Comparison of ENCODE assay signal across 8 mouse cellular contexts in genomic region chr5:114370371-114370776, GRCm38 (mm10). TPM values are rescaled to one million over a fixed set of nuclear protein-coding genes. Genes with fewer than 3 reads are reported as not detected.
DNase-seq lines count a peak whose midpoint lies in the region; ATAC-seq and TF ChIP-seq lines count a peak whose summit lies in the region.

No protein-coding gene starts in this region.

- H3K9me3 ChIP-seq in midbrain, embryonic 10.5 days (replicated peaks): no peaks in the 10 kb centered on the region
- H3K9me3 ChIP-seq in midbrain, embryonic 11.5 days (ENCODE audit: control insufficient read depth, low read length): no peaks in the 10 kb centered on the region
- no peaks in the 10 kb centered on the region for H3K9me3 ChIP-seq in intestine, embryonic 15.5 days
- H3K9me3 ChIP-seq in liver, embryonic 14.5 days (ENCODE audit: control insufficient read depth, low read length): no peaks in the 10 kb centered on the region

- no peak overlapping the region for H3K9ac ChIP-seq in midbrain, embryonic 11.5 days (ENCODE audit: low read length)
- H3K9ac ChIP-seq in intestine, embryonic 15.5 days: peak overlapping the region; percentile 44
- no peak overlapping the region for H3K9ac ChIP-seq in liver, embryonic 14.5 days (replicated peaks)

- DNase-seq in midbrain, embryonic 10.5 days (ENCODE audit: low spot score): peak; percentile 36
- no peak for DNase-seq in midbrain, embryonic 11.5 days (ENCODE audit: low spot score, missing footprints)
- peak; percentile 72 for DNase-seq in gastrocnemius, adult 2 months
- no peak for DNase-seq in liver, embryonic 14.5 days (ENCODE audit: low read depth in 3 of 3, low spot score in 3 of 3)
- DNase-seq in B cell, adult 2 months: no peak

- H3K27ac ChIP-seq in midbrain, embryonic 10.5 days (replicated peaks): 0 out of 2 replicates have a peak overlapping the region, but pooled peaks have one; percentile 18
- H3K27ac ChIP-seq in midbrain, embryonic 11.5 days (ENCODE audit: low read depth, low read length): no peak overlapping the region
- peak overlapping the region; percentile 82 for H3K27ac ChIP-seq in gastrocnemius, adult 2 months
- H3K27ac ChIP-seq in intestine, embryonic 15.5 days: peak overlapping the region; percentile 90
- no peak overlapping the region for H3K27ac ChIP-seq in liver, embryonic 14.5 days
- H3K27ac ChIP-seq in small intestine, adult 2 months (ENCODE audit: insufficient read depth, low read depth, low read length): peak overlapping the region; percentile 84

- peak; percentile 17; the same call in 1 of the 2 replicates for TF ChIP-seq CTCF in gastrocnemius, adult 2 months (IDR thresholded peaks at IDR 0.05)
- 0 out of 2 replicates have a peak, but pooled peaks have one; percentile 15 for TF ChIP-seq CTCF in liver, embryonic 14.5 days (IDR thresholded peaks at IDR 0.05; ENCODE audit: low read depth)
- no peak for TF ChIP-seq CTCF in small intestine, adult 2 months (IDR thresholded peaks at IDR 0.05; ENCODE audit: extremely low read depth, insufficient read length, insufficient replicate concordance, low read depth, low read length)

- TF ChIP-seq POLR2A in small intestine, adult 2 months (IDR thresholded peaks at IDR 0.05; ENCODE audit: low read depth, low read length): no peak

- ATAC-seq in midbrain, embryonic 11.5 days (ENCODE audit: low FRiP score): no peak
- ATAC-seq in intestine, embryonic 15.5 days: peak; percentile 12; the same call in 1 of the 2 replicates
- ATAC-seq in liver, embryonic 14.5 days (ENCODE audit: insufficient read depth): no peak
- no peak for ATAC-seq in megakaryocyte-erythroid progenitor cell, adult 5-6 weeks (replicated peaks; ENCODE audit: low FRiP score, low TSS enrichment, poor library complexity, severe bottlenecking)

- no peaks in the 10 kb centered on the region for H3K27me3 ChIP-seq in midbrain, embryonic 10.5 days (ENCODE audit: low read depth, poor library complexity, severe bottlenecking)
- H3K27me3 ChIP-seq in midbrain, embryonic 11.5 days (ENCODE audit: control insufficient read depth, insufficient read depth, low read length): no peaks in the 10 kb centered on the region
- no peaks in the 10 kb centered on the region for H3K27me3 ChIP-seq in intestine, embryonic 15.5 days (replicated peaks)
- no peaks in the 10 kb centered on the region for H3K27me3 ChIP-seq in liver, embryonic 14.5 days (ENCODE audit: control insufficient read depth, insufficient read depth, low read length)
- no peaks in the 10 kb centered on the region for H3K27me3 ChIP-seq in small intestine, adult 2 months (ENCODE audit: control insufficient read depth, insufficient read depth, low read length)

- H3K4me3 ChIP-seq in midbrain, embryonic 10.5 days: no peak overlapping the region
- no peak overlapping the region for H3K4me3 ChIP-seq in midbrain, embryonic 11.5 days (ENCODE audit: low read depth, low read length)
- peak overlapping the region; percentile 62 for H3K4me3 ChIP-seq in gastrocnemius, adult 2 months
- H3K4me3 ChIP-seq in intestine, embryonic 15.5 days (replicated peaks): 0 out of 2 replicates have a peak overlapping the region, but pooled peaks have one; percentile 11
- no peak overlapping the region for H3K4me3 ChIP-seq in liver, embryonic 14.5 days (ENCODE audit: insufficient read depth in 1 of 2, low read depth in 2 of 2, low read length in 2 of 2)
- H3K4me3 ChIP-seq in small intestine, adult 2 months (ENCODE audit: low read depth, low read length): no peak overlapping the region

- no peak overlapping the region for H3K4me2 ChIP-seq in midbrain, embryonic 11.5 days
- H3K4me2 ChIP-seq in intestine, embryonic 15.5 days (replicated peaks): peak overlapping the region; percentile 45
- H3K4me2 ChIP-seq in liver, embryonic 14.5 days (ENCODE audit: low read depth): no peak overlapping the region

- TF ChIP-seq EP300 in liver, embryonic 14.5 days (IDR thresholded peaks at IDR 0.05; ENCODE audit: low read depth): no peak

- peaks cover 43% of the 10 kb centered on the region for H3K4me1 ChIP-seq in midbrain, embryonic 10.5 days
- H3K4me1 ChIP-seq in midbrain, embryonic 11.5 days (ENCODE audit: control insufficient read depth, insufficient read depth, low read length): no peaks in the 10 kb centered on the region; the same call in 1 of the 2 replicates
- H3K4me1 ChIP-seq in intestine, embryonic 15.5 days (replicated peaks): peaks cover 79% of the 10 kb centered on the region
- H3K4me1 ChIP-seq in liver, embryonic 14.5 days (replicated peaks; ENCODE audit: control insufficient read depth in 2 of 2, insufficient read depth in 2 of 2, low read length in 1 of 2): peaks cover 37 to 40% of the 10 kb centered on the region in 2 experiments
- H3K4me1 ChIP-seq in small intestine, adult 2 months (ENCODE audit: control insufficient read depth, insufficient read depth, insufficient read length, low read length): peaks cover 57% of the 10 kb centered on the region

- intact Hi-C loops in gastrocnemius, adult 2 months (cut with DNase I): no loop called here

- WGBS in midbrain, embryonic 10.5 days: 78% methylated on average over 9 of the region's 9 CpGs
- WGBS in midbrain, embryonic 11.5 days: 75% methylated on average over 9 of the region's 9 CpGs
- 37% methylated on average over 9 of the region's 9 CpGs for WGBS in intestine, embryonic 15.5 days
- WGBS in liver, embryonic 14.5 days (ENCODE audit: insufficient replicate concordance): 58% methylated on average over 9 of the region's 9 CpGs
- WGBS in small intestine, adult 2 months: 68% methylated on average over 9 of the region's 9 CpGs

- H3K36me3 ChIP-seq in midbrain, embryonic 10.5 days: peaks cover 100% of the 10 kb centered on the region
- H3K36me3 ChIP-seq in midbrain, embryonic 11.5 days (ENCODE audit: control insufficient read depth, insufficient read depth, low read length): peaks cover 28% of the 10 kb centered on the region
- peaks cover 32% of the 10 kb centered on the region for H3K36me3 ChIP-seq in intestine, embryonic 15.5 days
- peaks cover 22% of the 10 kb centered on the region for H3K36me3 ChIP-seq in liver, embryonic 14.5 days (replicated peaks; ENCODE audit: control insufficient read depth, insufficient read depth, low read depth)
- peaks cover 67% of the 10 kb centered on the region for H3K36me3 ChIP-seq in small intestine, adult 2 months (ENCODE audit: control insufficient read depth, insufficient read depth, low read length)

RNA-seq across cellular contexts. Expression of gene Kctd10, which starts 9.9 kb away (rescaled TPM):
- 103 and 114 TPM in 2 replicates for polyA plus RNA-seq in midbrain, embryonic 10.5 days (2016; fragmentation: Nextera tagmentation; extraction: Ambion mirVana)
- polyA plus RNA-seq in midbrain, embryonic 11.5 days (2014; fragmentation: Nextera tagmentation; extraction: Ambion mirVana): 104 and 112 TPM in 2 replicates
- total RNA-seq in gastrocnemius, adult 2 months (2021): 10 to 100 TPM; 16.8 to 21.1 TPM
- polyA plus RNA-seq in intestine, embryonic 15.5 days (2015; fragmentation: Nextera tagmentation; extraction: Ambion mirVana): 116 and 119 TPM in 2 replicates
- 12.3 and 13.0 TPM in 2 replicates for polyA plus RNA-seq in liver, embryonic 14.5 days (2012; rRNA removed)
- 16.6 and 18.8 TPM in 2 replicates for polyA plus RNA-seq in liver, embryonic 14.5 days (2014; fragmentation: Nextera tagmentation; extraction: Ambion mirVana)
- 47.1 and 80.2 TPM in 2 replicates for polyA plus RNA-seq in small intestine, adult 2 months (2012; rRNA removed)
- total RNA-seq in megakaryocyte-erythroid progenitor cell, adult 5-6 weeks (2014; fragmentation: Nextera tagmentation): 33.3 and 36.1 TPM in 2 replicates
- 38.8 and 45.1 TPM in 2 replicates for total RNA-seq in megakaryocyte-erythroid progenitor cell, adult 5-6 weeks (2017)

RNA-seq across cellular contexts. Expression of gene Ube3b, which starts 10.0 kb away (rescaled TPM):
- polyA plus RNA-seq in midbrain, embryonic 10.5 days (2016; fragmentation: Nextera tagmentation; extraction: Ambion mirVana): 49.8 and 56.9 TPM in 2 replicates
- 45.5 and 49.7 TPM in 2 replicates for polyA plus RNA-seq in midbrain, embryonic 11.5 days (2014; fragmentation: Nextera tagmentation; extraction: Ambion mirVana)
- 100 to 1,000 TPM; 116 to 120 TPM for total RNA-seq in gastrocnemius, adult 2 months (2021)
- polyA plus RNA-seq in intestine, embryonic 15.5 days (2015; fragmentation: Nextera tagmentation; extraction: Ambion mirVana): 35.7 and 39.3 TPM in 2 replicates
- 12.9 and 13.9 TPM in 2 replicates for polyA plus RNA-seq in liver, embryonic 14.5 days (2012; rRNA removed)
- 14.6 and 18.2 TPM in 2 replicates for polyA plus RNA-seq in liver, embryonic 14.5 days (2014; fragmentation: Nextera tagmentation; extraction: Ambion mirVana)
- 36.6 and 76.1 TPM in 2 replicates for polyA plus RNA-seq in small intestine, adult 2 months (2012; rRNA removed)
- 39.5 and 50.3 TPM in 2 replicates for total RNA-seq in megakaryocyte-erythroid progenitor cell, adult 5-6 weeks (2014; fragmentation: Nextera tagmentation)
- 16.6 and 17.3 TPM in 2 replicates for total RNA-seq in megakaryocyte-erythroid progenitor cell, adult 5-6 weeks (2017)

Comparison
In these comparisons a context has a peak if more than half of its experiments do, and no peak if none do; other contexts are left out.
1. DNase-seq: peak in midbrain, embryonic 10.5 days (single experiment) and gastrocnemius, adult 2 months (single experiment); none in midbrain, embryonic 11.5 days (single experiment), liver, embryonic 14.5 days (0 of 3) and B cell, adult 2 months (0 of 2).
2. H3K27ac ChIP-seq: peak in midbrain, embryonic 10.5 days (single experiment), gastrocnemius, adult 2 months (single experiment), intestine, embryonic 15.5 days (single experiment) and small intestine, adult 2 months (single experiment); none in midbrain, embryonic 11.5 days (single experiment) and liver, embryonic 14.5 days (single experiment).
3. H3K4me3 ChIP-seq: peak in gastrocnemius, adult 2 months (single experiment) and intestine, embryonic 15.5 days (single experiment); none in midbrain, embryonic 10.5 days (single experiment), midbrain, embryonic 11.5 days (single experiment), liver, embryonic 14.5 days (0 of 2) and small intestine, adult 2 months (single experiment).